Mouse (Mus musculus) embryo, embryonic 10.5 days (tissue): ENCODE results near the gene Tcte2.
A peak's percentile ranks its signal among the peaks of the same experiment; 100 is the strongest.

Experiments
- DNase-seq: peaks from one replicate; pipeline ENCODE4 v3.0.0-alpha.2; 2015; ENCODE audit warnings: low spot score

Tcte2 gene

DNA sequence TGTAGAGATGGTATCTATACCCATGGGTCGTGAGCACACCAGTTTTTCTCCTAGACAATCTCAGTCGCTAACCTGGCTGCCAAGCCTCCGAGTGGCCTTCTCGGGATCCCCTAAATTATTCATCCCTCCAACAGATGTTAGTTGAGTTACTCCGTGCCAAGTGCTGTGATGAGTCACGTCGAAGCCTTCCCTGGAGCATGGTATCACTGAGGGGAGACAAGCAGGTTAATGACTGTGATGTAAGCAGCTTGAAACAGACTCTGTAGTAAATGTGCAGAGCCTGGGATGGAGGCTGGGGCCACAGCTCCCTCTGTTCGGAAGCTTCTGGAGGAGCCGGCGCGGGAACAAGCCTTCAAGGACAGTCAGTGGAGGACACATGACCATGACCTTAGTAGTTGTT is 44.2 kb downstream of the Tcte2 start:
- DNase-seq, result no peak

DNA sequence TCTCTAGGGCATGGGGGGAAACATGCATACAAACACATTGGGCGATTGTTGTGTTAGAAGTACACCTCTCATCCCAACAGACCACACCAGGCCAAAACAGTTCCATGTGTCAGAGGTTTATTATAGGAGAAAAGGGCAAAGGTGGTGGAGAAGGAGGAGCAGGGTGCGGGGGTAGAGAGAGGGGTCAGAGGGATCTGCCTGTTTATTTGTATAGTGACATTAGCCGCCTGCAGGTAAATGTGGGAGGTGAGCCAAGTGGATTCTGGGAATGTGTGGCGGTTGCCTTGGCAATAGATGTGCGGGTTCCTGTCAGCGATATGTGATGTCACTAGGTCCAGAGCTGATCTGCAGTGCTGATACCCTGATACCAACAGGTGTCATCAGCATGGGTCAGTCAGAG is 45.3 kb downstream of the Tcte2 start:
- no peak for DNase-seq

DNA sequence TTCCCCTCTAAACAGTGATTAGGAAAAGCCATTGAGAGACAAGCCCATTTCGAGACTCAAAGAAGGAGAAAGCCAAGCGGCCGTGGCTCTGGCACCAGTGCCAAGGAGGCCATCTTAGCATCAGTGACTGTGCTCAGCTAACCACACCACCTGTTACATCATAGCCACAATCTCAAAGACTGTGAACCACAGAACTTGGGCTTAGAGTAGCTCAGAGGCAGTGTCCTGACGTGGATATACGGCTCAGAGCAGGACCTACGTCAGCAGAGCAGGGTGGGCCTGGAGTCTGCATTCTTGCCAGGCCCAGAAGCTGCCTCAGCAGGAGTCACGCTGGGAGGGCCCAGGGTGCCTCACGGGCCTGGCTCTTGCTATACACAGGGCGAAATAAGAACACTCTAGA is 46.1 kb downstream of the Tcte2 start:
- no peak for DNase-seq

- DNase-seq, result no peak
These were observed 47.0 kb downstream of the Tcte2 start for GRCm38 (mm10) chr17:13714654-13715053.

- DNase-seq, result no peak
These were observed 47.5 kb downstream of the Tcte2 start for GRCm38 (mm10) chr17:13714128-13714527.

DNA sequence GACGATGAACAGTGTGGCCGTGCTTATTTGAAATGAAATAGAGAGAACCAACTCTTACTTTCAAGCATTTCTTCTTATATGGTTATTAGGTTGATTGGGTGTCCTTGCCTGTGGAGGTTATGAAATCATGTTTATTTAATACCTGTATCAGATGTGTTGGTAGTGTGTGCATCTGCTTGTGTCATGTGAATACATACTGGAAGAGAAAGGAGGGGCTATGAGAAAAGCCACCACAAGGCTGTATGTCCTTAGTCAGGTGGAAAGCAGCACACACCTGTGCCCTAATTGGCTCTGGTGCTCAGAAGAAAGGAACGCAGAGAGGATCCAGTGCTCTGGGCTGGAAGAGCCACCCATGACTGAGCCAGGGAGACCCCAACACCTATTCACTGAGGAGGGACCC is 49.1 kb downstream of the Tcte2 start:
- no peak for DNase-seq

GRCm38 (mm10) chr17:13712116-13712515 is 49.5 kb downstream of the Tcte2 start:
- no peak for DNase-seq

DNA sequence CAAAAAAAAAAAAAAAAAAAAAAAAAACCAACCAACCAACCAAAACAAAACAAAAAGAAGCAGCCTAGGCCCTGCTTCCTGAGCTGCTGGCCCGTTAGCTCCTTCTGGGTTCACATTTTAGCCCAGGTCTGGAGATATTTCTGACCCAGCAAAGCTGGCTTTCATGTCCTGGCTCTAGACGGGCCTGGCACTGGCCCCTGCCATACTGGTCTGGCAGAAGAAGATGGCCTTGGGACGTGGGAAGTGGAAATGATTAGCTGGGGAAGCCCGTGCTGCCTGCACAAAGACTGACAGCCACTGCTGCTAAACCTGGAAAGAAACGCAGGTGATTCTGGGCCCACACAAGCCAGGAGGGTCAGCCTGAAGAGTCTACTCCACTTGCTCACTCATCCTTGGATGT is 50.5 kb downstream of the Tcte2 start:
- DNase-seq, result no peak

DNA sequence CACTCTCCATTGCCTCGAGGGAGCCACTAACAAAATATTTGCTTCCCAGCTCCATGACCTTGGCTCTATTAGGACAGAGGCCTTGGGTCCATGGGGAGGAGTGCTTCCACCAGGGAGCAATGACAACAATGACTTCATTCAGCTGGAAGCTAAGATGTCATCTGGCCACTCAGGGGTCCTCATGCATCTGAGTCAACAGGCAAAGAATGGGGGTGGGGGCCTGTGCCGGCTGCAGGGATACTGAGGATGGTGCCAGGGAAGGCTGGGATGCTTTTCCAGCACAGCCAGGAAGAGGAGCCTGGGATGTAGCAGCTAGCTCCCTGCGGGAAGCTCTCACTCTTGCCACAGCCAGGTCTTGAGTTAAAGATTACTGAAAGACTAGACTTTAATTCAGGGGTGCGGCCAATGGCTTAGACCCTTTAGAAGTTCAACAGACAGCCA is 56.1 kb downstream of the Tcte2 start:
- peak; percentile 61 for DNase-seq

DNA sequence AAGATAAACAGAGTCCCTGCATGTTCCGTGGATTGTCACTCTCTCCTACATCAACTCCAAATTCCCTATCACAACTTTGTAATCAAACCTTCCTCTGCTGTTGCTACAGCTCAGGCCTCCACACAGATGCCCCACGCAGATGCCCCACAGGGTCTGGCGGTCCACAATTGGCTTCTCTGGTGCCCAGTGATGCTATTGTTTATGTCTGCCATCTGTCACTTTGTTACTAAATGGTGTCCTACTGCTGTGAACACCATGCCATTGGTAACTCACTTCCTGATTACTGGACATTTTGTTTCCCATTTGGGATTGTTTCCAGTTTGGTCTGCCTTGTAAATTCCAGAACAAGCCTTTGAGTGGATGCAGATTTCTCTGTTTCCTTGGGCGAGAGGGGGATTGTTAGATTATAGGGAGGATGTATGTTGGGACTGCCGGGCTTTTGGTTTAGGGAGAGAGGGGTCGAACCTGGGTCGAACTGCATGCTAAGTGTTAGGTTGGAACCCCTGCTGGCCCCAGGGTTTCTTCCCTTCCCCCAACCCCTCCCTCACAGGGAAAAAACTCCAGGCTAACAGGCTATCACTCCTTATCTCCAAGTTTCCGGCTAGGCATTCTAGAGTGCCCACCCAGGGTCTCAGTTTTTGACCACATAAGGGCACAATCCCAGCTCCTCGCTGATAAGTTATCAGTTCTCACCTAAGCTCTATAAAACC is 57.9 kb downstream of the Tcte2 start:
- no peak for DNase-seq

- peak; percentile 77 for DNase-seq
These were observed 61.3 kb downstream of the Tcte2 start for GRCm38 (mm10) chr17:13700131-13701016.

GRCm38 (mm10) chr17:13699716-13700115 is 61.9 kb downstream of the Tcte2 start:
- DNase-seq, result peak; percentile 14

DNA sequence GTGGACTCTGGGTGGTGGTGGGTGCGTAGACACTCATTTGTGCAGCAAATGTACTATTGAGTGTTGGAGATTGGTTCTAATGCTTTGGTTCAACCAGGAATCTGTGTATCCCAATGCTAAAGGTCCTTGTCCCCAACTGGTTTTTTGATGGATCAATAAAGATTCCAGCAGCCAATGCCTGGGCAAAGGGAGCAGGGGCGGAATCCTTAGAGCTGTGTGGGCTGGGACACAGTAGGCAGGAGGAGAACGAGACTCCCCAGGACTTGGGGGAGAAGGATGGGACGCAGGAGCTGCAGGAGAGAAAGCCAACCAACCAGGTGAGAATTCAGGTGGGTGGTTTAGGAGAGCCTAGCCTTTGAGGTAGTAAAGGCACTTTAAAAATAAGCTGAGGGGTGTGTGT is 63.4 kb downstream of the Tcte2 start:
- no peak for DNase-seq

DNA sequence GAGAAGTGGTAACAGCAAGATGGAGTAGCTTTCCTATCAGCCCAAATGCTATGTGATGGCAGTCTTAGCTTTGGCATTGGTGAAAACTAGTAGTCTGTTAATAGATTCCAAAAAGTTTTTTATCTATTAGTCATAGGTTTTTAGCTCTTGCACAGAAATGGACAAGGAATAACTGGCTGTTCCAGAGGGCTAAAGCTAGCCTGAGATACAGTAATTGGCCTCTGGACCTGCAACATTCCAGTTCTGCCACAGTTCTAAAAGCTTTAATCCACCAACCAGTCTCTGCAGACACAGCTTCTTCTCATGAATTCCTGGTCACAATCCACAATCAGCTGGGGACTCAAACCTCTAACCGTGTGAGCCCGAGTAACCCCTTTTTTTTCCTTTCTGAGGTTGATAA is 64.0 kb downstream of the Tcte2 start:
- no peak for DNase-seq

- no peak for DNase-seq
These were observed 65.7 kb downstream of the Tcte2 start for GRCm38 (mm10) chr17:13695881-13696280.

- DNase-seq, result no peak
These were observed 66.4 kb downstream of the Tcte2 start for GRCm38 (mm10) chr17:13695211-13695610.

DNA sequence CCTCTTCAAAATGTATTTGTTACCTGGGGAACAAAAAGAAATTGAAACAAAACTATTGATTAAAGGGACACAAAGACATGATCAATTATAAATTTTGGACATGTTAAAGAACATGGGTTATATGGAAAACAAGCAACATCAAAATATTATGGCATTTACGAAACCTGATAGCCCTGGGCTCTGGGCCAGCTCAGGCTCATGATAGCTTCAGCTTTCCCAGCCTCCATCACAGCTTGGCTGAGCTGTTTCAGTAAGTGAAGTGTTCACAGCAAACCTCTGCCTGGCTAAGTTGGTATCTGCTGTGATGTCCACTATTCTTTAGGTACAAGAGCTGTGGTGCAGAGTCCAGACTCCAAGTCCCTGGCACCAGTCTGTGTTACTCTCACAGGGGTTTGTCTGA is 67.4 kb downstream of the Tcte2 start:
- DNase-seq, result no peak

- DNase-seq, result no peak
These were observed 74.0 kb downstream of the Tcte2 start for GRCm38 (mm10) chr17:13687656-13688055.

GRCm38 (mm10) chr17:13687086-13687485 is 74.5 kb downstream of the Tcte2 start:
- DNase-seq, result no peak

- no peak for DNase-seq
These were observed 76.0 kb downstream of the Tcte2 start for GRCm38 (mm10) chr17:13685621-13686020.

GRCm38 (mm10) chr17:13684256-13684655 is 77.4 kb downstream of the Tcte2 start:
- peak; percentile 53 for DNase-seq

GRCm38 (mm10) chr17:13683411-13684174 is 78.0 kb downstream of the Tcte2 start:
- DNase-seq, result peak; percentile 79

DNA sequence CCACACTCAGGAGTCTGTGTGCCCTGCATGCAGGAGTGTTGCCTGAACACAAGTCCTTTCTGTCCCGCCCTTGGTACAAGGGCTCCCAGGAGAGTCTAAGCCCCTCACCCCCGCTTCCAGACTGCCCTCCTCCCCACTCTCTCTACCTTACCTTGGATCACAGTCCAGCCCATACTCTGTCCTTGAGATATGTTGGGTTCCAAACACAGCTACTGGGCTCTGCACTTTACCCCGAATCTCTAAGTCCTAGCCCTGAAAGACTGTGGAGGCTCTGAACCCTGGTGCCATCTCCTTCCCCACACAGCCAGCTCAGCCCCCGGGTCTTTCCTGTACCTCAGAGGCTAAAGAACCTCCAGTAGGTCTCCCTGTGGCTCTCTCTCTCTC is 78.6 kb downstream of the Tcte2 start:
- DNase-seq, result no peak
